Comparison of ENCODE assay signal across 23 mouse cellular contexts in genomic region chr2:178480932-178481331, GRCm38 (mm10). TPM values are rescaled to one million over a fixed set of nuclear protein-coding genes. Genes with fewer than 3 reads are reported as not detected.
DNase-seq lines count a peak whose midpoint lies in the region; ATAC-seq lines count a peak whose summit lies in the region.
"Had no signal": no experiment of that assay in that cellular context is flagged by ENCODE, and none has a peak within 500 bp of the region (broad histone marks: within the 10 kb centered on the region; RNA-seq: fewer than 3 reads in every experiment).

No protein-coding gene starts in this region.

- no peaks in the 10 kb centered on the region for H3K36me3 ChIP-seq in heart, embryonic 16.5 days (ENCODE audit: control insufficient read depth, insufficient read depth)
- no peaks in the 10 kb centered on the region for H3K36me3 ChIP-seq in intestine, embryonic 16.5 days (ENCODE audit: control insufficient read depth, insufficient read depth, low read length)
- no peaks in the 10 kb centered on the region for H3K36me3 ChIP-seq in forebrain, embryonic 11.5 days (ENCODE audit: control insufficient read depth, insufficient read depth, low read length)
- H3K36me3 ChIP-seq: forebrain, embryonic 12.5 days; limb, embryonic 15.5 days; midbrain, embryonic 12.5 days had no signal

- peak; percentile 9 for DNase-seq in adrenal gland, postnatal 10 days
- no peak for DNase-seq in adrenal gland, postnatal 36 days
- DNase-seq in heart, adult 8-10 months (ENCODE audit: low spot score), result no peak
- peak; percentile 28 for DNase-seq in fat pad, adult 2 months (ENCODE audit: extremely low read depth, low read depth, low spot score)
- no peak for DNase-seq in forebrain, embryonic 11.5 days (ENCODE audit: low spot score)
- no peak for DNase-seq in frontal cortex, postnatal 14 days (ENCODE audit: low spot score in 2 of 2)
- DNase-seq: cerebellum, adult 8-10 months; kidney, postnatal 10 days; layer of hippocampus, postnatal 36 days; lung, postnatal 10 days; retina, postnatal 1 day; right cerebral cortex, postnatal 4 days had no signal

- no peak overlapping the region for H3K9ac ChIP-seq in heart, embryonic 16.5 days (ENCODE audit: low read length)
- no peak overlapping the region for H3K9ac ChIP-seq in intestine, embryonic 16.5 days (ENCODE audit: low read depth, low read length)
- H3K9ac ChIP-seq in forebrain, embryonic 11.5 days (ENCODE audit: low read length), result no peak overlapping the region
- H3K9ac ChIP-seq: forebrain, embryonic 12.5 days; hindbrain, embryonic 14.5 days; limb, embryonic 15.5 days; midbrain, embryonic 12.5 days had no signal

- H3K27ac ChIP-seq in heart, embryonic 16.5 days (ENCODE audit: low read length), result no peak overlapping the region
- H3K27ac ChIP-seq in intestine, embryonic 16.5 days (ENCODE audit: low read length), result no peak overlapping the region
- H3K27ac ChIP-seq in forebrain, embryonic 11.5 days (ENCODE audit: low read depth, low read length), result no peak overlapping the region
- H3K27ac ChIP-seq: forebrain, embryonic 12.5 days; hindbrain, embryonic 14.5 days; layer of hippocampus, adult 2 months; limb, embryonic 15.5 days; midbrain, embryonic 12.5 days had no signal

- no peaks in the 10 kb centered on the region for H3K4me1 ChIP-seq in heart, embryonic 16.5 days (ENCODE audit: control insufficient read depth, insufficient read depth, low read length)
- no peaks in the 10 kb centered on the region for H3K4me1 ChIP-seq in intestine, embryonic 16.5 days (ENCODE audit: control insufficient read depth, insufficient read depth, low read length)
- H3K4me1 ChIP-seq in forebrain, embryonic 11.5 days (replicated peaks; ENCODE audit: control insufficient read depth, insufficient read depth, low read length), result no peaks in the 10 kb centered on the region
- H3K4me1 ChIP-seq: limb, embryonic 15.5 days had no signal

- whole genome bisulfite sequencing in heart, embryonic 16.5 days, result 42% methylated on average over 2 of the region's 2 CpGs
- WGBS in intestine, embryonic 16.5 days, result 75% methylated on average over 2 of the region's 2 CpGs
- 85% methylated on average over 2 of the region's 2 CpGs for WGBS in forebrain, embryonic 11.5 days

- no peak overlapping the region for H3K4me2 ChIP-seq in heart, embryonic 16.5 days (ENCODE audit: low read depth, low read length)
- H3K4me2 ChIP-seq in intestine, embryonic 16.5 days (ENCODE audit: low read depth, low read length), result no peak overlapping the region
- H3K4me2 ChIP-seq in forebrain, embryonic 11.5 days (ENCODE audit: low read depth, low read length, severe bottlenecking), result no peak overlapping the region
- H3K4me2 ChIP-seq: forebrain, embryonic 12.5 days; hindbrain, embryonic 14.5 days; limb, embryonic 15.5 days; midbrain, embryonic 12.5 days had no signal

- peak; percentile 38 for ATAC-seq in heart, embryonic 16.5 days (replicated peaks; ENCODE audit: extremely low read depth, insufficient read depth, low FRiP score)
- ATAC-seq in intestine, embryonic 16.5 days, result peak; percentile 76
- no peak for ATAC-seq in forebrain, embryonic 11.5 days (replicated peaks; ENCODE audit: low FRiP score)
- ATAC-seq: activated CD4-positive, CD25-positive, alpha-beta regulatory T cell, adult 4 months had no signal

- H3K4me3 ChIP-seq in heart, embryonic 16.5 days (ENCODE audit: low read length), result no peak overlapping the region
- H3K4me3 ChIP-seq in intestine, embryonic 16.5 days (ENCODE audit: low read length), result no peak overlapping the region
- H3K4me3 ChIP-seq in forebrain, embryonic 11.5 days (ENCODE audit: low read depth, low read length), result no peak overlapping the region
- H3K4me3 ChIP-seq: forebrain, embryonic 12.5 days; layer of hippocampus, adult 2 months; limb, embryonic 15.5 days; midbrain, embryonic 12.5 days had no signal

- H3K27me3 ChIP-seq in heart, embryonic 16.5 days (ENCODE audit: control insufficient read depth, insufficient read depth, low read length), result no peaks in the 10 kb centered on the region
- H3K27me3 ChIP-seq in intestine, embryonic 16.5 days (replicated peaks; ENCODE audit: control insufficient read depth, insufficient read depth, low read length), result no peaks in the 10 kb centered on the region
- no peaks in the 10 kb centered on the region for H3K27me3 ChIP-seq in forebrain, embryonic 11.5 days (ENCODE audit: control insufficient read depth, insufficient read depth, low read length)
- H3K27me3 ChIP-seq: forebrain, embryonic 12.5 days; limb, embryonic 15.5 days; midbrain, embryonic 12.5 days had no signal

- no peaks in the 10 kb centered on the region for H3K9me3 ChIP-seq in heart, embryonic 16.5 days (replicated peaks; ENCODE audit: control insufficient read depth, low read length)
- H3K9me3 ChIP-seq in intestine, embryonic 16.5 days (ENCODE audit: control insufficient read depth, low read length), result no peaks in the 10 kb centered on the region
- H3K9me3 ChIP-seq in forebrain, embryonic 11.5 days (ENCODE audit: control insufficient read depth, low read length), result no peaks in the 10 kb centered on the region
- H3K9me3 ChIP-seq: forebrain, embryonic 12.5 days; limb, embryonic 15.5 days; midbrain, embryonic 12.5 days had no signal

RNA-seq across cellular contexts. Expression of gene Cdh26, which starts 50.6 kb away (rescaled TPM):
- under 1 TPM in 1 of 2 experiments, not detected in 1; 0.12 TPM for total RNA-seq in adrenal gland, postnatal 10 days (2021)
- total RNA-seq in adrenal gland, postnatal 36 days (2021), result under 1 TPM in 1 of 2 experiments, not detected in 1; 0.30 TPM
- 0.15 and 0.18 TPM in 2 replicates for polyA plus RNA-seq in heart, embryonic 16.5 days (2015; fragmentation: Nextera tagmentation; extraction: Ambion mirVana)
- total RNA-seq in heart, adult 8-10 months (2022), result not detected
- 0.69 and 0.71 TPM in 2 replicates for polyA plus RNA-seq in intestine, embryonic 16.5 days (2015; fragmentation: Nextera tagmentation; extraction: Ambion mirVana)
- not detected in 2 replicates for polyA plus RNA-seq in forebrain, embryonic 11.5 days (2014; fragmentation: Nextera tagmentation; extraction: Ambion mirVana)
- total RNA-seq: gastrocnemius, postnatal 4 days; megakaryocyte progenitor cell, adult 5-6 weeks; monocyte, adult 5-6 weeks had no signal
- polyA plus RNA-seq: activated CD4-positive, CD25-positive, alpha-beta regulatory T cell, adult 4 months had no signal

Comparison
In these comparisons a context has a peak if more than half of its experiments do, and no peak if none do; other contexts are left out.
1. DNase-seq: peak in adrenal gland, postnatal 10 days (single experiment) and fat pad, adult 2 months (single experiment); none in adrenal gland, postnatal 36 days (0 of 2), heart, adult 8-10 months (single experiment), forebrain, embryonic 11.5 days (single experiment) and frontal cortex, postnatal 14 days (0 of 2).